Mouse (Mus musculus) forebrain, embryonic 13.5 days (tissue): ENCODE results near the gene Gm5741. TPM values are rescaled to one million over a fixed set of nuclear protein-coding genes. Genes with fewer than 3 reads are reported as not detected.

Experiments
- ATAC-seq: fragments of 200-750 bp; cut with Nextera tagmentation; 2 replicates; pipeline ENCODE4 v1.8.0; 2017
- H3K27ac ChIP-seq: fragments of 300-500 bp; sonication (generic); 2 replicates; pipeline ENCODE4 v1.5.1; 2015; ENCODE audit warnings: inconsistent platforms, mild to moderate bottlenecking, moderate library complexity
- H3K27me3 ChIP-seq: fragments of 300-500 bp; sonication (generic); 2 replicates; pipeline ENCODE4 v1.6.1; 2015; ENCODE audit warnings: mild to moderate bottlenecking, inconsistent platforms
- H3K36me3 ChIP-seq: fragments of 300-500 bp; sonication (generic); 2 replicates; pipeline ENCODE4 v1.6.1; 2015; ENCODE audit warnings: mild to moderate bottlenecking, inconsistent platforms; ENCODE audit not compliant: poor library complexity, severe bottlenecking
- H3K4me1 ChIP-seq: fragments of 300-500 bp; sonication (generic); 2 replicates; pipeline ENCODE4 v1.6.1; 2015; ENCODE audit warnings: inconsistent platforms
- H3K4me2 ChIP-seq: fragments of 300-500 bp; sonication (generic); 2 replicates; pipeline ENCODE4 v1.6.1; 2015; ENCODE audit warnings: inconsistent platforms, mild to moderate bottlenecking, moderate library complexity
- H3K4me3 ChIP-seq: fragments of 300-500 bp; sonication (generic); 2 replicates; pipeline ENCODE4 v1.5.1; 2015; ENCODE audit warnings: mild to moderate bottlenecking, inconsistent platforms
- H3K9ac ChIP-seq: fragments of 300-500 bp; sonication (generic); 2 replicates; pipeline ENCODE4 v1.6.1; 2015; ENCODE audit warnings: mild to moderate bottlenecking, inconsistent platforms
- H3K9me3 ChIP-seq: fragments of 300-500 bp; sonication (generic); replicated peaks from 2 replicates; pipeline ENCODE4 v1.6.1; 2016; ENCODE audit warnings: inconsistent platforms
- WGBS: fragments of 180-500 bp; shearing (Covaris S2); methylation state at CpG from one replicate; pipeline ENCODE4 v1.1.7; 2015; 5-methylcytosine and 5-hydroxymethylcytosine counted together
- microRNA-seq: library from miRNA; unstranded; fragments of <30 nt; microRNA quantifications from one replicate; pipeline ENCODE4, GENCODE M21; 2016
- polyA plus RNA-seq: library from polyadenylated mRNA; unstranded; fragments of >200 nt; fragmentation: Nextera tagmentation; extraction: Ambion mirVana; gene quantifications from 2 replicates; pipeline ENCODE4 v1.2.1, GENCODE M21; 2015

The Gm5741 gene
- polyA plus RNA-seq, 1 experiment from 2014 or later, result 0.88 TPM

DNA sequence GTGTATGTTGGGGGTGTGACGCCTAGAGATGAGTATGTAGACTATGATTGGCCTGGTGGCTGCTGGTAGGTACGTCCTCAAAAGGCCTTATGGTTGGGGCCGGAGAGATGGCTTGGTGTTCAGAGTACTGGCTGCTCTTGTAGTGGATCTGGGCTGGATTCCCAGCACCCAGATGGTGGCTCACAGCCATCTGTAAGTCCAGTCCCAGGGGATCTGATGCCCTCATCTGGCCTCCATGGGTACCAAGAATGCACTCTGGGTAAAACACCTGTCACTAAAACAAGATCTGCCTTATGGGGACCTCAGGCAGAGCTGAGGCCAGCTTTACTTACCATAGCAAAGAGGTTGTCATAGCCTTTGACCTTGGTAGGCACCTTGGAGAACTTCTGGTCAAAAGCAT, 43.9 kb downstream of the Gm5741 start:
- peak overlapping the region; percentile 93 for H3K4me3 ChIP-seq
- WGBS, result 96% methylated on average over 3 of the region's 3 CpGs

GRCm38 (mm10) chr8:85021514-85022055, 46.2 kb downstream of the Gm5741 start:
- 91% methylated on average over 3 of the region's 3 CpGs for WGBS
- Histone ChIP-seq H3K4me2 (no peak overlapping the region), H3K9ac (no peak overlapping the region), H3K4me1 (peaks cover 23% of the 10 kb centered on the region), H3K27ac (no peak overlapping the region), H3K4me3 (no peak overlapping the region), H3K9me3 (no peaks in the 10 kb centered on the region), H3K36me3 (peaks cover 70% of the 10 kb centered on the region), H3K27me3 (no peaks in the 10 kb centered on the region)
- ATAC-seq, result no peak

More for the DNA sequence above, 43.9 kb downstream of the Gm5741 start:
- Histone ChIP-seq H3K9ac (no peak overlapping the region; the same call in 1 of the 2 replicates), H3K36me3 (peaks cover 54% of the 10 kb centered on the region), H3K27me3 (no peaks in the 10 kb centered on the region), H3K4me2 (peak overlapping the region; percentile 94), H3K27ac (no peak overlapping the region), H3K4me1 (peaks cover 36% of the 10 kb centered on the region), H3K9me3 (no peaks in the 10 kb centered on the region)
- ATAC-seq, result no peak

Small RNAs within 50 kb of the gene (microRNA-seq; reads per million reads assigned to microRNA genes)
- gene Gm23388 (1.6 reads per million), gene Mir7070 (2.4 reads per million)

Other genes with a start within 250 kb of the Gm5741 start
- gene Dand5, start 245.2 kb downstream of the Gm5741 start, polyA plus RNA-seq, result 7.3 and 8.2 TPM in 2 replicates
- gene Gadd45gip1, start 236.5 kb downstream of the Gm5741 start, polyA plus RNA-seq, result 42.6 and 47.0 TPM in 2 replicates
- 93.9 and 114 TPM in 2 replicates for gene Rad23a, start 227.3 kb downstream of the Gm5741 start, polyA plus RNA-seq
- gene Calr, start 221.0 kb downstream of the Gm5741 start, polyA plus RNA-seq, result 549 and 569 TPM in 2 replicates
- 123 and 127 TPM in 2 replicates for gene Farsa, start 211.0 kb downstream of the Gm5741 start, polyA plus RNA-seq
- gene Syce2, start 195.9 kb downstream of the Gm5741 start, polyA plus RNA-seq, result 80.3 and 85.1 TPM in 2 replicates
- gene Gcdh, start 174.1 kb downstream of the Gm5741 start, polyA plus RNA-seq, result 33.2 and 34.2 TPM in 2 replicates
- 0.74 and 1.2 TPM in 2 replicates for gene Klf1, start 166.1 kb downstream of the Gm5741 start, polyA plus RNA-seq
- 6.9 and 9.4 TPM in 2 replicates for gene Dnase2a, start 159.4 kb downstream of the Gm5741 start, polyA plus RNA-seq
- 31.6 and 37.3 TPM in 2 replicates for gene Mast1, start 130.6 kb downstream of the Gm5741 start, polyA plus RNA-seq
- gene Rtbdn, start 121.0 kb downstream of the Gm5741 start, polyA plus RNA-seq, result 1.2 and 1.8 TPM in 2 replicates
- gene Gm49661, start 98.5 kb downstream of the Gm5741 start, polyA plus RNA-seq, result not detected in 2 replicates
- gene Prdx2, start 98.4 kb downstream of the Gm5741 start, polyA plus RNA-seq, result 1,640 and 1,662 TPM in 2 replicates
- gene Rnaseh2a, start 98.2 kb downstream of the Gm5741 start, polyA plus RNA-seq, result 119 and 124 TPM in 2 replicates
- 3.4 and 4.2 TPM in 2 replicates for gene Junb, start 89.3 kb downstream of the Gm5741 start, polyA plus RNA-seq
- gene Hook2, start 77.4 kb downstream of the Gm5741 start, polyA plus RNA-seq, result 16.8 and 21.5 TPM in 2 replicates
- not detected in 2 replicates for gene Best2, start 53.5 kb downstream of the Gm5741 start, polyA plus RNA-seq
- gene Asna1, start 42.7 kb downstream of the Gm5741 start, polyA plus RNA-seq, result 166 and 168 TPM in 2 replicates
- 125 and 154 TPM in 2 replicates for gene Trir, start 41.2 kb downstream of the Gm5741 start, polyA plus RNA-seq
- gene Tnpo2, start 31.1 kb downstream of the Gm5741 start, polyA plus RNA-seq, result 46.4 and 49.4 TPM in 2 replicates
- 39.4 and 49.1 TPM in 2 replicates for gene Fbxw9, start 7.9 kb downstream of the Gm5741 start, polyA plus RNA-seq
- gene Dhps, start 3.8 kb upstream of the Gm5741 start, polyA plus RNA-seq, result 79.5 TPM in 2 replicates
- 136 and 137 TPM in 2 replicates for gene Wdr83os, start 12.8 kb upstream of the Gm5741 start, polyA plus RNA-seq
- 52.9 and 57.8 TPM in 2 replicates for gene Wdr83, start 13.3 kb upstream of the Gm5741 start, polyA plus RNA-seq
- gene Man2b1, start 15.3 kb upstream of the Gm5741 start, polyA plus RNA-seq, result 14.6 and 14.7 TPM in 2 replicates
- 2.1 and 2.3 TPM in 2 replicates for gene Zfp791, start 55.1 kb upstream of the Gm5741 start, polyA plus RNA-seq
- gene Cks1brt, start 83.9 kb upstream of the Gm5741 start, polyA plus RNA-seq, result not detected in 2 replicates
- not detected in 2 replicates for gene Olfr371, start 158.0 kb upstream of the Gm5741 start, polyA plus RNA-seq
- gene Orc6, start 231.7 kb upstream of the Gm5741 start, polyA plus RNA-seq, result 109 and 115 TPM in 2 replicates
- 161 and 165 TPM in 2 replicates for gene Vps35, start 231.8 kb upstream of the Gm5741 start, polyA plus RNA-seq